Mouse (Mus musculus): ENCODE measurements around the gene Thsd7b. TPM values are rescaled to one million over a fixed set of nuclear protein-coding genes. Genes with fewer than 3 reads are reported as not detected.

Gene Thsd7b
- polyA plus RNA-seq, 1 experiment, result 0.20 TPM

DNA sequence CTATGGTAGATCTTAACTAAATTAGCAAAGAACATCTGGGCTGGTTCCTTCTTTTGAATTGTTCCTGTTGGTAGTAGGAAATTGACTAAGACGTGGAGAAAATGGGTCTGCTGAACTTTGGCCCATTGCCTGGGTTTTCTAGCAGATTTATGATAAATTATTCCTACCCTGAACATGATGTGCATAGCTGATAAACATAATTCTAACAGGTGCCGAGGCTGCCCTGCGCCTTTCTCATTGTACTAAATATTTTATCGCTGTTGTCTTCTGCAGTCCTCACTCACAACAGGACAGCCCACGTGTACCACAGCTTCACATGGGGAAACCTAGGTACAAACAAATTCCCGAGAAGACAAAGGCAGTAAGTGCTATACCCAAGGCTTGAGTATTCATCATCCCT, 83.5 kb downstream of the Thsd7b start:
- 66% methylated on average over 6 of the region's 6 CpGs for WGBS
- no peak for TF ChIP-seq POLR2A (IDR thresholded peaks at IDR 0.05; ENCODE audit: low read depth, low read length)
- TF ChIP-seq CTCF (IDR thresholded peaks at IDR 0.05; ENCODE audit: extremely low read depth, insufficient read length, insufficient replicate concordance, low read depth, low read length), result no peak
- H3K27me3 ChIP-seq (ENCODE audit: control insufficient read depth, insufficient read depth, low read length), result no peaks in the 10 kb centered on the region
- H3K36me3 ChIP-seq (ENCODE audit: control insufficient read depth, insufficient read depth, low read length), result no peaks in the 10 kb centered on the region
- no peaks in the 10 kb centered on the region for H3K4me1 ChIP-seq (ENCODE audit: control insufficient read depth, insufficient read depth, insufficient read length, low read length)
- H3K27ac ChIP-seq (ENCODE audit: insufficient read depth, low read depth, low read length), result no peak overlapping the region
- no peak overlapping the region for H3K4me3 ChIP-seq (ENCODE audit: low read depth, low read length)

DNA sequence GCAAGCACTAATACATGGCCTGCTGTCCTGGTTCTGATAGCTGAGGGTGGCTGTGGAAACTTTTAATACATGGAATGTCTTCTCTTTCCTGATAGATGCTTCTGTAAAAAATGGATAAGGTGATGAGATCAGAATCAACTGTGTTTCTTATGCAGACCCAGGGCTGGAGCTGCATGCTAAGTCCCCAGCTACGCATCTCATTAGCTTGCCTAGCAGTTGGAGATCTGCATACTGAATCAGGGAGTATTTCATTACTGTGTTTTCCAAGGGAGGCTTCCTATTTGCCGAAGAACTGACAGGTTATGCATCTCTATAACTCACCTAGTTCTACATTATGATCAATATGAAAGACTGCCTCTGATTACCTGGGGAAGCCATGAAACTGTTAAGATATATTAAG, 84.3 kb downstream of the Thsd7b start:
- 76% methylated on average over 2 of the region's 2 CpGs for WGBS
- Histone ChIP-seq H3K4me1 (ENCODE audit: control insufficient read depth, insufficient read depth, insufficient read length, low read length) (no peaks in the 10 kb centered on the region), H3K27me3 (ENCODE audit: control insufficient read depth, insufficient read depth, low read length) (no peaks in the 10 kb centered on the region), H3K27ac (ENCODE audit: insufficient read depth, low read depth, low read length) (no peak overlapping the region), H3K36me3 (ENCODE audit: control insufficient read depth, insufficient read depth, low read length) (no peaks in the 10 kb centered on the region), H3K4me3 (ENCODE audit: low read depth, low read length) (no peak overlapping the region)
- TF ChIP-seq POLR2A (IDR thresholded peaks at IDR 0.05; ENCODE audit: low read depth, low read length) (no peak), CTCF (IDR thresholded peaks at IDR 0.05; ENCODE audit: extremely low read depth, insufficient read length, insufficient replicate concordance, low read depth, low read length) (no peak)

DNA sequence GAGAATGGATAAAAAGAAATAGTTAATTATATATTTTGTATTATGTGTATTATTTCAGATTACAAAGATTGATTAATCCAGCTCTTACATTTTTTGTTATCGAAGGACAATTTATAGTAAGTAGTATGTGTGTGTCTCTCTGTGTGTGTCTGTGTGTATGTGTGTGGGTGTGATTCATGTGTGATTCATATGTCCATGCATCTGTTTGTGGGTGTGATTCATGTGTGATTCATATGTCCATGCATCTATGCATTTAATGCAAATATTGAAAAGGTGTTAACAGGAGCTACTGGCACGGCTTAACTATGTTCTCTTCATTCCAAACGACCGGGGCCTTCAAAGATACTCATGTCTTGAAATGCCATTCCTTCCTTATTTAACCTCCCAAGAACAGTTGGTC, 90.3 kb downstream of the Thsd7b start:
- 84% methylated on average over 4 of the region's 4 CpGs for WGBS
- Histone ChIP-seq H3K36me3 (ENCODE audit: control insufficient read depth, insufficient read depth, low read length) (no peaks in the 10 kb centered on the region), H3K27ac (ENCODE audit: insufficient read depth, low read depth, low read length) (no peak overlapping the region), H3K4me3 (ENCODE audit: low read depth, low read length) (no peak overlapping the region), H3K27me3 (ENCODE audit: control insufficient read depth, insufficient read depth, low read length) (no peaks in the 10 kb centered on the region), H3K4me1 (ENCODE audit: control insufficient read depth, insufficient read depth, insufficient read length, low read length) (no peaks in the 10 kb centered on the region)
- no peak for TF ChIP-seq CTCF (IDR thresholded peaks at IDR 0.05; ENCODE audit: extremely low read depth, insufficient read length, insufficient replicate concordance, low read depth, low read length)
- TF ChIP-seq POLR2A (IDR thresholded peaks at IDR 0.05; ENCODE audit: low read depth, low read length), result no peak

DNA sequence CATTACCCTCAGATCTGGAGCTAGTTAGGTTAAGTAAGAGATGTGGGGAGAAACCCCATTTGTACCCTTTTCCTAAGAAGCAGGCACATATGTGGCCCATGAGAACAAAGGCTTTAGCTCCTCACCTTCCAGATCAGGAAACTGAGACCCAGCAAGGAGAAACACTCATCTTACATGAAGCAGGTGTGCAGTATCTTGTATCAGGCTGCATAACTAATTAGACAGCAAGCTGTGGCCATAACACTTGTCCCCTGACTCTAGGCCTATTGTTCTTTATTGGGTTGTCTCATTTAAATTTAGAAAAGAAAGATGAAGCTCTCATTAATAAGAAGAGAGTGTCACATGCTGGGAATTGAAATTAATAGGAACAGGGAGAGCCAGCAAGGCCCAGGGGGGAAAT, 91.7 kb downstream of the Thsd7b start:
- Histone ChIP-seq H3K27ac (ENCODE audit: insufficient read depth, low read depth, low read length) (no peak overlapping the region), H3K27me3 (ENCODE audit: control insufficient read depth, insufficient read depth, low read length) (no peaks in the 10 kb centered on the region), H3K4me1 (ENCODE audit: control insufficient read depth, insufficient read depth, insufficient read length, low read length) (no peaks in the 10 kb centered on the region), H3K4me3 (ENCODE audit: low read depth, low read length) (no peak overlapping the region), H3K36me3 (ENCODE audit: control insufficient read depth, insufficient read depth, low read length) (no peaks in the 10 kb centered on the region)
- no peak for TF ChIP-seq POLR2A (IDR thresholded peaks at IDR 0.05; ENCODE audit: low read depth, low read length)
- TF ChIP-seq CTCF (IDR thresholded peaks at IDR 0.05; ENCODE audit: extremely low read depth, insufficient read length, insufficient replicate concordance, low read depth, low read length), result no peak

DNA sequence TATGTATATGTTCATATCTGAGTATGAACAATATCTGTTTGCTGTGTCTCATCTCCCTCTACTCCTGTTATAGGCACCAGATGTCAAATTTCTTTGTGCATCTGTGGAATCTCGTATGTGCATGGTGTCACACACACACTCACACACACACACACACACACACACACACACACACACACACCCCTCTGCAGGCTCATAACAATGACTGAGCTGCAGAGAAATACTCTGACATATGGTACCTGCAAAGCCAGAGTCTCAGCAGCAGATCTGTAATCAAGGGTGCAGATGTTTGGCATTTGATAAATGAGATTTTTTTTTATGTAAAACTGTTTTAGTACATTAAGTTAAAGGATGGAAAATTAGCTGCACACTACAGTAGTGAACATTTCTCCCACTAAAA, 92.5 kb downstream of the Thsd7b start:
- Histone ChIP-seq H3K27me3 (ENCODE audit: control insufficient read depth, insufficient read depth, low read length) (no peaks in the 10 kb centered on the region), H3K36me3 (ENCODE audit: control insufficient read depth, insufficient read depth, low read length) (no peaks in the 10 kb centered on the region), H3K4me3 (ENCODE audit: low read depth, low read length) (no peak overlapping the region), H3K27ac (ENCODE audit: insufficient read depth, low read depth, low read length) (no peak overlapping the region), H3K4me1 (ENCODE audit: control insufficient read depth, insufficient read depth, insufficient read length, low read length) (no peaks in the 10 kb centered on the region)
- WGBS, result 55% methylated on average over 1 of the region's 1 CpGs
- no peak for TF ChIP-seq POLR2A (IDR thresholded peaks at IDR 0.05; ENCODE audit: low read depth, low read length)
- no peak for TF ChIP-seq CTCF (IDR thresholded peaks at IDR 0.05; ENCODE audit: extremely low read depth, insufficient read length, insufficient replicate concordance, low read depth, low read length)

DNA sequence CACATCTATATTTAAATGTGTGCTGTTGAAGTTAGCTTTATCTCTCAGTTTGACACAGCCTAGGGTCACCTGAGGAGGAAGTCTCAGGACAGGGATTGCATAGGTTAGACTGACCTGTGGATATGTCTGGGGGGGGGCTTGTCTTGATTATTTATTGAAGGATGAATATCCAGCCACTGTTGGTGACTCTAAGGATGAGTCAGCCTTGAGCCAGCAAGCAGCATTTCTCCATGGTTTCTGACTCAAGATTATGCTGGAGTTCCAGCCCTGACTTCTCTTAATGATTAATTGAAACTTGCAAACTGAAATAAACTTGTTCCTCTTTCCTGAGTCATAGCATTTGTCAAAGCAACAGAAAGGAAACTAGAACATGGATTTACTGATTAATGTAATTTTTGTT, 113.4 kb downstream of the Thsd7b start:
- no peak overlapping the region for H3K4me3 ChIP-seq (ENCODE audit: low read depth, low read length)
- no peaks in the 10 kb centered on the region for H3K4me1 ChIP-seq (ENCODE audit: control insufficient read depth, insufficient read depth, insufficient read length, low read length)
- H3K36me3 ChIP-seq (ENCODE audit: control insufficient read depth, insufficient read depth, low read length), result no peaks in the 10 kb centered on the region
- no peaks in the 10 kb centered on the region for H3K27me3 ChIP-seq (ENCODE audit: control insufficient read depth, insufficient read depth, low read length)
- no peak overlapping the region for H3K27ac ChIP-seq (ENCODE audit: insufficient read depth, low read depth, low read length)
- no peak for TF ChIP-seq POLR2A (IDR thresholded peaks at IDR 0.05; ENCODE audit: low read depth, low read length)
- no peak for TF ChIP-seq CTCF (IDR thresholded peaks at IDR 0.05; ENCODE audit: extremely low read depth, insufficient read length, insufficient replicate concordance, low read depth, low read length)

DNA sequence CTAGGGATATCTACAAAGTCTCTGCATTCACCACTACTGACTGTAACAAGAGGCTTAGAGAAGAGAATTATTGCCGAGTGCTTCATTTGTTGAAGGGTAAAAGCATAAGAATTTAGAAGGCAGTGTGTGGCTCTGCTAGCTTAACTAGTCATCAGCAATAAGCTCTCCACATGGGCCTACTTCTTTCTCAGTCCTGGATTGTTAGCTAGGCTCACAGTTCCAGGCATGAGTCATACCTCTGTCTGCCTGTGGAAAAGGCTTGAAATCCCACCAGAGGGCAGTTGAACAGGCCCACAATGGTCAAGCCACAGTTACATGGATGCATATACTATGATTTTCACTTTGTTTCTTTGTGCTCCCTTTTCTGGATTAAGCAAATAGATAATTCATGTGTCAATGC, 138.5 kb downstream of the Thsd7b start:
- 89% methylated on average over 1 of the region's 1 CpGs for WGBS
- no peaks in the 10 kb centered on the region for H3K36me3 ChIP-seq (ENCODE audit: control insufficient read depth, insufficient read depth, low read length)
- no peak overlapping the region for H3K27ac ChIP-seq (ENCODE audit: insufficient read depth, low read depth, low read length)
- no peaks in the 10 kb centered on the region for H3K27me3 ChIP-seq (ENCODE audit: control insufficient read depth, insufficient read depth, low read length)
- H3K4me1 ChIP-seq (ENCODE audit: control insufficient read depth, insufficient read depth, insufficient read length, low read length), result no peaks in the 10 kb centered on the region
- no peak overlapping the region for H3K4me3 ChIP-seq (ENCODE audit: low read depth, low read length)
- TF ChIP-seq CTCF (IDR thresholded peaks at IDR 0.05; ENCODE audit: extremely low read depth, insufficient read length, insufficient replicate concordance, low read depth, low read length) (no peak), POLR2A (IDR thresholded peaks at IDR 0.05; ENCODE audit: low read depth, low read length) (no peak)

DNA sequence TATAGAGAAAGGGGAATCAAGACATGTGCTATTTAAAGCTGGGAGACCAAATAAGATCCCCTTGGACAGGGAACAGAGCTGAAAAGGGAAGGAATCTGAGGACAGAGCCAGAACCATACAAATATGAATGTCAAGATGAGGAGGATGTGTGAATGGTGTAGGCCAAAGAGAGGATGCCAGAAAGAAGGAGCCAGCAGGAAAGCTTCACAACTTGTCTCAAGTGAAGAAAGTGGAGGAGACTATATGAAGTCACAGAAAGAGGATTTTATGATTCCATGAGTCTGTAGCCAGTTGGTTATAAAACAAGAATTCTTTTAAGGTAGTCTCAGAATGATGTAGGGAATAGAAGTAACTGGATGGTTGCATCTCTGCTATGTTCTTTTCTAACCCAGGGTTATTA, 148.5 kb downstream of the Thsd7b start:
- Histone ChIP-seq H3K27ac (ENCODE audit: insufficient read depth, low read depth, low read length) (no peak overlapping the region), H3K4me3 (ENCODE audit: low read depth, low read length) (no peak overlapping the region), H3K4me1 (ENCODE audit: control insufficient read depth, insufficient read depth, insufficient read length, low read length) (no peaks in the 10 kb centered on the region), H3K36me3 (ENCODE audit: control insufficient read depth, insufficient read depth, low read length) (no peaks in the 10 kb centered on the region), H3K27me3 (ENCODE audit: control insufficient read depth, insufficient read depth, low read length) (no peaks in the 10 kb centered on the region)
- no peak for TF ChIP-seq CTCF (IDR thresholded peaks at IDR 0.05; ENCODE audit: extremely low read depth, insufficient read length, insufficient replicate concordance, low read depth, low read length)
- no peak for TF ChIP-seq POLR2A (IDR thresholded peaks at IDR 0.05; ENCODE audit: low read depth, low read length)

Measured in small intestine, adult 2 months (tissue).